Mouse (Mus musculus) CD8-positive naive resting alpha-beta T cell, adult 2 months (primary cell): ENCODE data around the gene Brip1.

Source experiments
- DNase-seq, 2 experiments: peaks; one replicate each; pipeline ENCODE4 v3.0.0; 2022; ENCODE audit warnings: low read depth in 2 of 2, low spot score in 2 of 2

The Brip1 gene

DNA sequence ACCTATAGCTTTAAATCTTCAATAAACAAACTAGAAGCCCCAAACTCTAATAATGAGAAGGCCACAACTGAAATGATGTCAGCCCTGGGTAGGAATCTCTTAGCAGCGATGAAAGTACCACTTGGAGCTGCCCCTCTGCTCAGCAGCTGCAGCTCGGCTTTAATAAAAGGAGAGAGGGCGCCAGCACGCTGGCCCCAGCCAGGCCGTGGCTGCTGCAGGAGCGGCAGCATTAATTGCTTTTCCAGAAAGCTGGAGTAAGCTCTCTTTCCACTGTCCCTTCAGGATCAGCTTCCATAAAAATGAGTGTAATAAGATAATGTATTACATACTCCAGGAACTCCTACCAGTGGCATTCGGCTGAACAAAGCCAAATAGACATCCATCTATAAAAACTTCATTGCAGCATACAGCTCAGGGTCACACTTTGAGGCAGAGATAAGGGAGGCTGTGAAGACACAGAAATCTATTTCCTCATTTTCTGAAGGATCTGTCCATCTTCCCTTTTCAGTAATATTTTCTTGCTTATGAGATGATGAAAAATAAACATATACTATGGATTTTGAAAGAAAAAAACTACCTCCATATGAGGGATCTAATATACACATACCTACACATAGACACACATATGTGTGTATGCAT is 174.3 kb downstream of the Brip1 start:
- DNase-seq, result no peak

DNA sequence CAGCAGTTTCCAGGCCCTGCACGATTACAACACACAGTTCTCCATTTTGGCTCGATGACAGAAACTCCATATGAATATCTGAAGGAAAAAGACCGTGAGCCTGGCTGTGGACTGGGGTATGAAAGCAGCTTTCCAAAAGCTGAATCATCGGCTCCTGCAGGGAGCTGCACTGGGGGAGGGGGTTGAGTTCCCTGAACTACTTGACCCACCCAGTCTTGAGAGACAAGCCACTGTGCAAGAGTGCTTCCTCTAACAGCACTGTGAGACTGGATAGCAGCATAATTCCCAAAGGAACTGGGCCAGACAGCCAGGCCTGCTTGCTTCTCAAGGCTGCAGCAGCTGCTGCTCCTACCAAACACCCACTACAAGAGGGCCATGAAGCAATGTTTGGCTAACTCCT is 178.6 kb downstream of the Brip1 start:
- no peak for DNase-seq

DNA sequence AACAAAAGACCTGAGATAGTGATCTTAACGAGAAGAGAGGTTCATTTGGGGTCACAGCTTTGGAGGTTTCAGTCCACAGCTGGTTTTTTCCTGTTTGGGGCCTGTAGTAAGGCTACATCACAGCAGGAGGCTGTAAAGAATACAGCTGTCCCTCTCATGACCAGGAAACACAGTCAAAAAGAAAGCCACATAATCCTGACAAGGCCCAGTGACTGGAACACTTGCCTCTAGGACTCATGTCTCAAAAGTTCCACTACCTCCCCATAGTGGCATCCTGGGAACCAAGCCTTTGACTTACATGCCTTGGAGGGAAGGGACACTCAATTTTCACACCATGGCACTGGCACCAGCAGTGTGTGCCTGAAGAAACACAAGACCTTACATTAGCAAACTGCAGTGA is 181.0 kb downstream of the Brip1 start:
- no peak for DNase-seq

DNA sequence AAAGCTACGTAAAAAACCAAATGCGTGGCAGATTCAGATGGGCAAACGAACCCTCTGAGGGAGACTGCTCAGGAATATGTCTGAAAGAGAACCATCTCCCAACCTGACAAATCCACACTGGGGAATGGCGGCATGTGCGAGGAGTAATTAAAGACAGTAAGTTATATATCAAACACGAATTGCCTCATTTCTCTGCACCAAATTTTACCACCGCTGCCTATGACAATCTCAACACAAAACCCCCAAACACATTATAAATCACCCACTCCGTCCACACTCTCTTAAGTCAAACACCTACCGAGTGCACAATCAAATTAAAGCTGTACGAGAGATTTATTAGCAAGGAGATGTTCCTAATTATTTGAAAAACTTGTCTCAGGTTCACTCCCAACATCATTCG is 184.8 kb downstream of the Brip1 start:
- no peak for DNase-seq

DNA sequence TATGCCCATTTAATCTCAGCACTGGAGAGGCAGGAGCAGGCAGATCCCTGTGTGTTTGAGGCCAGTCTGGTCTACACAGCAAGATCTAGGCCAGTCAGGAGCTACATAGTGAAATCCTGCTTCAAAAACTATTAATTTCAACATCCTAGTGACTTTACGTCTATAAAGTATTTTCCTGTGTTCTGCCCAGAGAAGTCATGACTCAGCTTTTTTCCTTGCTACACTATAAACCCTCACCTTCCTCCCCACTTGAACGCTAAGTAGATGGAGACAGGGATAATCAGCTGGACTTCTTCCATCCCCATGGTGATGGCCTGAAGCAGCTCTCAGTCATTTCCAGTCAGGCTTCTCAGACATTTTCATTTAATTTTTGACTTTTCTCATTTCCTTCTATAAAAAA is 187.9 kb downstream of the Brip1 start:
- DNase-seq, result no peak

DNA sequence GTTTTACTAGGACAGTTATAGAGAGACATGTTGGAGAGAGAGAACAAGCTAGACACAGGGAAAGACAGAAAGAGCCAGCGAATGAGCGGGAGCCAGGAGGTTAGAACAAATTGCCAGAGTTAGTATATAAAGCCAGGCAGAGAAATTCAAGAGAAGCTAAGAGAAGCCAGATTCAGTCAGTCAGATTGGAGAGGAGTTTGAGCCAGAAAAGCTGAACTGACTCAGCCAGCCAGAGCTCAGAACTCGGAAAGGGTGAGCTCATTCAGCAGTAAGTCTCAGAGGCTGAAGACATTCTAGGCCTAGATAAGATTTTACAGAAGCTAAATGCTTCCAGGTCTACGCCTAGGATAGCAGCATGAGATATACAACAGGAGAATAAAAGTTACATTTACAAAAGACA is 190.5 kb downstream of the Brip1 start:
- no peak for DNase-seq

DNA sequence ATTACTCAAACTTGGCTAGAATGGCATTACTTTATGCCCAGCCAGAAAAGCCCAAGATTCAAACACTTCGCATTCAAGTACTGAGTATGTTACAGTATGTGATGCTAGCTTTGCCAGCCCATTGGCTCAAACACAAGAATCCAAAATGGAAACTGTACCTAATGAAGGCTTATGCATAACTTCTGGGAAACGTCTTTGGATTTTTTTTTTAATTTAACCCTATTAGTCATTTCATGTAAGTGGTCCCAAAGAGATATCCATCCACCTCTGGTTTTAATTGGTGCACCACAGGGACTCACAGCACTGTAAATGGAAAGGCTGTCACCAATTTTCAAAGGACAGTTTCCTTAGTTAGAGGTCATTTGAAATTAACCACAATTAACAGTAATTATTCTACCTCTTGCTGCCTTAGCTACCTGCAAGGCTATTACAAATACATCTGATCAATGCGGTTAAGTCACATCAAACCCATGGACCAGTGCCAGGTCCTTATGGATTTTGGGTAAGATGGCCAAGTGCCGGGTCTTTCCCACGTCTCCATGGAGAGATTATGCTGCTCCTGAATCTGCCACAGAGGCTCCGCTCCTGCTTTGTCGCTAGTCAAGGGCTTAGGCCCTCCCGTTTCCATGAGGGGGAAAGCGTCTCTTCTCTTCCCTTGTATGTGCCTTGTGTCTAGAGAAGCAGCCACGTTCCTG is 192.6 kb downstream of the Brip1 start:
- DNase-seq, result no peak
